Mouse (Mus musculus) olfactory bulb, adult 2 months (tissue): ENCODE results near the gene Mast4. TPM values are rescaled to one million over a fixed set of nuclear protein-coding genes. Genes with fewer than 3 reads are reported as not detected.

ENCODE experiments used
- H3K27ac ChIP-seq: fragments of 200-500 bp; 2 replicates; pipeline ENCODE4 v1.5.1; 2012; ENCODE audit warnings: low read depth, low read length; ENCODE audit not compliant: insufficient read depth
- H3K4me1 ChIP-seq: fragments of 200-500 bp; 2 replicates; pipeline ENCODE4 v1.6.1; 2012; ENCODE audit warnings: low read length; ENCODE audit not compliant: control insufficient read depth, insufficient read depth
- H3K4me3 ChIP-seq: fragments of 200-500 bp; 2 replicates; pipeline ENCODE4 v1.5.1; 2012; ENCODE audit warnings: mild to moderate bottlenecking, low read depth, low read length, moderate library complexity; ENCODE audit not compliant: insufficient read depth
- CTCF ChIP-seq: fragments of 200-500 bp; IDR thresholded peaks from 2 replicates; pipeline ENCODE4 v1.5.1; 2012; ENCODE audit warnings: low read depth, mild to moderate bottlenecking, low read length, moderate library complexity; ENCODE audit not compliant: insufficient read depth
- POLR2A ChIP-seq: fragments of 200-500 bp; IDR thresholded peaks from 2 replicates; pipeline ENCODE4 v1.6.1; 2012; ENCODE audit warnings: mild to moderate bottlenecking, low read depth, low read length, moderate library complexity; ENCODE audit not compliant: insufficient read depth
- WGBS: fragments of 180-500 bp; shearing (Covaris S2); methylation state at CpG from one replicate; pipeline ENCODE4 v1.1.7; 2018; 5-methylcytosine and 5-hydroxymethylcytosine counted together
- polyA plus RNA-seq: library from polyadenylated mRNA; stranded (reverse); fragments of >200 nt; gene quantifications from 2 replicates; pipeline ENCODE4 v1.2.4, GENCODE M21; 2012; ENCODE audit warnings: low replicate concordance; ENCODE audit not compliant: missing spikeins, insufficient read depth, insufficient read length

Gene Mast4
- polyA plus RNA-seq, 1 experiment = not detected

DNA sequence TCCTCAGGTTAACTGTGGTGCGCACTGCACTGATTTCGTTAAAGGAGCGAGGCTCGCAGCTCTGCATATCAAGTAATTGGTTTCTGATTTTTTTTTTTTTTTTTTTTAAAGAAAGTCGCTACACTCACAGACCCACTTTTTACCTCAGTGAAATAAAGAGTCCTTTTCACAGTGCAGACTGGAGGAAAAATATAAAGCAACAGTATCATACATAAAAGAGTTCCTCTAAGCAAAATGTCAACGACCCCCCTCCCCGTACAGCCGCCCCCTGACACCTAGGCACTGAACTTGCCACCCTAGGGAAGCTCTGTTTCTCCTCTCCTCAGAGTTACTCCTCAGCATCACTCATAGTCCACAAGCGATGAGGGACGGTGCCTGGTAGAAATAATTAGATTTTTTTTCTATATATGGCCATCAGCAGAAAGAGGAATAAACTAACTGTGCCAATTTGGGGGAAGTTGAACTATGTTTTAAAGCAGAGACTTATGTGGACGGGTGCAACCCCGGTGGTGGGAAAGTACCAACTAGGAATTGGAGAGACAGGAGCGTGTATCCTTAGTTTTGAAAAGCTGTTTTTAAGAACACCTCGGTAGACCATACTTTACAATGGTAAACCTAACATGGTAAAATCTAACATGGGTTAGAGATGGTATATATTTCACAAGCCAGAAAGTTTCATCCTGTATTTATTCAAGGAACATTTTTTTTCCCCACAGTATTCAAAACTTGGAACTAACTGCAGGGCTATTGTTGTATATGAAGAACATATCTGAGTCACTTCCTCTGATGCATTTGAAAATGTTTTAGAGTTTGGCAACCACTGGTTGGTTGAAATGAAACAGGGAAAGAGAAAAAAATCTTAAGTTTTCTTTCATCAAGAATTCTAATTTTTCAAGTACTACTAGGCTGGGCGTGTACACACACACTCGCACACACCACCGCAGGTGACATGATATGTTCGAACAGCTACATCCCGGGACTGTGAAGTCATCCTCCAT is 375.7 kb downstream of the Mast4 start:
- peaks cover 2% of the 10 kb centered on the region; the same call in 1 of the 2 replicates for H3K4me1 ChIP-seq
- H3K27ac ChIP-seq = peak overlapping the region; percentile 80; the same call in 1 of the 2 replicates
- TF ChIP-seq POLR2A = no peak
- TF ChIP-seq CTCF = no peak
- H3K4me3 ChIP-seq = peak overlapping the region; percentile 62
- WGBS = 51% methylated on average over 19 of the region's 19 CpGs

DNA sequence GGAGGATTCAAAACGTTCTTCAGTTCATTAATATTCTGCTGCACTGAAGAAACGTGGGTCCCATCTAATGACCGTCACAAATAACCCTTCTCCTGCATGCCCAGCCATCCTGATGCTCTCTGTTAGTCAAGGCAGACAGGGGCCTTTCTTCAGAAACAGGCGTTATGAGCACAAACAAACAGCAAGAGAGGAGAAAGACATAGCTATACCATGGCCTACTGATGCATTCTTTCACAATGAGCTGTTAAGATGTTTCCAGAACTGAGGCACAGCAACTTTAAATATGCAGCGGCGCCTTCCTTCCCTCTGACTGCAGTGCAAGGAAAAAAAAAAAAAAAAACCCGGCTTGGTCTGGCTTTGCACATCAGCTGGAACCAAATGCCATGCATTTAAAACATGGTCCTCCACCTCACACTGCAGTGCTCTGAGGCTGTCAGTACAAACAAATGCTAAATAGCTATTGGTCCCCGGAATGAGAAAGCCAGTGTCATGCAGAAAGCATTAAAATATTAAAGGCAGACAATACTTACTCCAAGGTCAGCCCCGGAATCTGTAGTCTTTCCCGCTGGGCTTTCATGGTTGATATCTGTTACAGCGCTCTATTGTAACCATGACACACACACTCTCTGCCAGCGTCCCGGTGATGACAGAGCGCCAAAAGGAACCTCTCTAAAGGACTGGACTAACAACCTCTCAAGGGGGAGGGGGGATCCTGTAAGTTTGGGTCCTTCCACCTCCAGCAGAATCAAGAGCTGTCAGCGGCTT is 376.6 kb downstream of the Mast4 start:
- peaks cover 2% of the 10 kb centered on the region; the same call in 1 of the 2 replicates for H3K4me1 ChIP-seq
- TF ChIP-seq CTCF = no peak
- TF ChIP-seq POLR2A = no peak
- 8% methylated on average over 15 of the region's 15 CpGs for WGBS
- peak overlapping the region; percentile 80; the same call in 1 of the 2 replicates for H3K27ac ChIP-seq
- peak overlapping the region; percentile 62 for H3K4me3 ChIP-seq

DNA sequence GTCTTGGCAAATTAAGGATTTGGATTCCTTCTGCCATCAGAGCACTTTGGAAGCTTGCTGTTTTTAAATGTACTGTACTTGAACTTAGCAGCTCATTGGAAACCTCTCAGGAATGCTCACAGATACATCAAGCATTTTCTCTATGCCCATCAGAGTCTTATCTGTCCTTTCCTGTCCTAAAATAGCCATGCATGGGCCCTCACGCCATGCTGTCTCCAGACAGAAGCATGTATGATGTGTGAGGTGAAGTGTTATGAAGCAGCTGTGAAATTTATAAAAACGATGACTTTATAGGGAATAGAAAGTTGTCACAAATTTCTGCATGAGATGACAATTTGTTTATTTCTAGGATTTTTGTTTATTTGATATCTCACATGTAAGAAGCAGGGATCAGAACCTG is 378.8 kb downstream of the Mast4 start:
- 90% methylated on average over 2 of the region's 2 CpGs for WGBS
- peaks cover 2% of the 10 kb centered on the region; the same call in 1 of the 2 replicates for H3K4me1 ChIP-seq
- H3K27ac ChIP-seq = no peak overlapping the region
- no peak overlapping the region for H3K4me3 ChIP-seq
- TF ChIP-seq CTCF = no peak
- no peak for TF ChIP-seq POLR2A

DNA sequence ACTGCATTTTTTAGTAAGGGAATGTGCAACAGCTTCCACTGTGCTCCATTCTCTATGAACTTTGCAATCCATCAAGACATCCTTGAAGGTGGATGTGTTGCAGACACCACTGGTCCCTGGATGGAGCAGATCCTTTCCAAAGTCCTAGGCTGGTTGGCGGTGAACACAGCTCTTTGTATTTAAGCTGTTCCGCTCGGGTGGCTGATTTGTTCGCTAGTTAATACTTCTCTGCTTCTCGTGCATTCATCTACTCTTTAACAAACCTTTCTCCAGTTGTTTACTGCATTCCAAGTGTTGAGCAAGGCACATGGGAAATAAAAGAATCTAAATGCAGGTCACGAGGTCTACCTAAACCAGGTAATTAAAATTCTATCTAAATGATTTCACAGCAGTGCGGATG is 384.5 kb downstream of the Mast4 start:
- 64% methylated on average over 7 of the region's 7 CpGs for WGBS
- Histone ChIP-seq H3K4me3 (no peak overlapping the region), H3K4me1 (peaks cover 6% of the 10 kb centered on the region), H3K27ac (no peak overlapping the region)
- TF ChIP-seq POLR2A = no peak
- TF ChIP-seq CTCF = no peak

DNA sequence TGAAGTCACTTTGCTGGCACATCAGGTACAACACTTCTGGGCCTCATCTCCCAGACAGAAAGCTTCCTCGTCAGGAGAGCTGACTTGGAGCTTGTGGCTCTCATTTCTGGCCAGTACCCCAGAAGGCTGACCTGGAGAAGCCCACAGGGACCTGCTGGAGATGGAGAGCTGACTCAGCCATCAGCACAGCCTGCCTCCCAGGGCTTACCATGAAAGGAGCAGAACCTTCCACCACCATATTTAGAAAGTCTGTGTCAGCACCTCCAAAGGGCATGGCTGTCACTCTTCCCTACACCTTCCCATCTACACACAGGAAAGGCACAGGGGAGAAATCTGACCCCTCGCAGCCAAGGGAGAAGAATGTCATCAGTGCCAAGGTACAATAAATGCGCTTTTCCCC is 385.3 kb downstream of the Mast4 start:
- Histone ChIP-seq H3K27ac (no peak overlapping the region), H3K4me3 (no peak overlapping the region), H3K4me1 (peaks cover 9% of the 10 kb centered on the region)
- TF ChIP-seq CTCF (no peak), POLR2A (no peak)
- 91% methylated on average over 3 of the region's 3 CpGs for WGBS

DNA sequence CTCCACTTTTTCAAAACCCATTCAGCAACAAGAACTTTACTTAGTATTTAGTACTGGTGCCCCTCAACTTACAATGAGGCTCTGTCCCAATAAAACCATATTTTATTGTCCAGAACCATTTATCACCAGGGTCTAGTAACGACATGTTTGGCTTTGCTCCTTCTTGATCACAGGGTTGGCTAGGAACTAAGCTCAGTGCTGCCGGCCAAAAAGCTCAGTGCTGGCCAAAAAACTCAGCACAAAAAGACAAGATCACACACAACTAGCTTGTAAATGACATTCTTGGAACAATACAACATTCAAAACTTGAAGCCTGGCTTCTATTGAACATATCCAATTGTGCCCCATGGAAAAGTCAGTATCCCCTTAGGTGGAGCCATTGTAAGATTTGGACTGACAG is 386.8 kb downstream of the Mast4 start:
- Histone ChIP-seq H3K4me1 (peaks cover 9% of the 10 kb centered on the region), H3K27ac (no peak overlapping the region; the same call in 1 of the 2 replicates), H3K4me3 (no peak overlapping the region)
- 61% methylated on average over 2 of the region's 2 CpGs for WGBS
- no peak for TF ChIP-seq CTCF
- TF ChIP-seq POLR2A = no peak

DNA sequence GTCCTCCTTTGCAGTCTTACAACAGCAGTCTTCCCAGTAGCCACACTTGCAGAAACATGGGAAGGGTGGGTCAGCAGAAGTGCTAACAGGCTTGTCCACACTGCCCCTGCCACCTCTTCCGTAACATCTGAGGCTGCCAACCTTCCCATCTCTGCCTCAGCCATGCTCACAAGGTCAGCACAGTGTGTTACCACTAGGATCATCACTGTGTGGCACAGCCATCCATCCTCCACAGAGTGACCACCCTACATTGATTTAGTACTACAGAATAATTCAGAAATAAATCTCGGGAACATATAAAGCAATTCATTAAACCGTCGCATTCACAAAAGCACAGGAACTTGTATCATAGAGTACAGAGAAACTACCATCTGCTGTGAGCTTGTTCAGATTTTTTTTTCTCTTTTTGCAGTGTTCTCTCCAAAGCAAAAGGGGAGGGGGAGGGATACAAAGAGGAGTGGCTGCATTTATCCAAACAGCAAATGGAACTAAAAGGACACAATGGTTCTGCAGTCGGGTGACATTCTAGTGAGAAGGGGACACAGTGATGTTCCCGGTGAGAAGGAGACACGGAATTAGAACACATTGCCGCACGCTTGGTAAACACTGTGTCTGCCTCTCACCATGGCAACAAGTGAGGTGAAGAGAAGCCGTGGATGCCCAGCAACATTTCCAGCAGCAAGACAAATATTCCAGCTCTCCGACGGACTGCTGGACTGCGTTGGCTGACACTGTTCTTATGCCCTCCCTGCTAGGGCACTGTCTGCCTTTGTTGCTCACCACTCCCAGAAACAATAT is 388.1 kb downstream of the Mast4 start:
- H3K27ac ChIP-seq = peak overlapping the region; percentile 46; the same call in 1 of the 2 replicates
- no peak overlapping the region for H3K4me3 ChIP-seq
- 22% methylated on average over 13 of the region's 13 CpGs for WGBS
- no peak for TF ChIP-seq POLR2A
- TF ChIP-seq CTCF = no peak
- H3K4me1 ChIP-seq = peaks cover 9% of the 10 kb centered on the region

DNA sequence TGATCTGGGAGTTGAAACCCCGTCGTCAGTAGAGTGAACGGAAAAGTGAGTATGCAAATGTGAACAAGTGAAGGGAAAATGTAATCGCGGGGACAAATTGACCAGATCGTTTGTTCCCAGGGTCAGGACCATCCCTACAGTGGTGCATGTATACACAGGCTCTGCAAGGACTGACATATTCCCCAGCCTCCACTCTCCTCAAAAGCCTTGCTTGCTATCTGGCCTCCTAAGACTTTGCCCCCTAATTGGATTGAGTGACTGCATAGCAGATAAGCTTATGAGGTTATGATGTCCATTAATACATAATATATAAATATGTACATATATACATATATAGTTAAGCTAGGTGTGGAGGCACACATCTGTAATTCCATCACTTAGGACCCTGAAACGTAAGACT is 388.8 kb downstream of the Mast4 start:
- WGBS = 92% methylated on average over 7 of the region's 7 CpGs
- Histone ChIP-seq H3K4me1 (peaks cover 9% of the 10 kb centered on the region), H3K27ac (no peak overlapping the region), H3K4me3 (no peak overlapping the region)
- TF ChIP-seq CTCF (no peak), POLR2A (no peak)

DNA sequence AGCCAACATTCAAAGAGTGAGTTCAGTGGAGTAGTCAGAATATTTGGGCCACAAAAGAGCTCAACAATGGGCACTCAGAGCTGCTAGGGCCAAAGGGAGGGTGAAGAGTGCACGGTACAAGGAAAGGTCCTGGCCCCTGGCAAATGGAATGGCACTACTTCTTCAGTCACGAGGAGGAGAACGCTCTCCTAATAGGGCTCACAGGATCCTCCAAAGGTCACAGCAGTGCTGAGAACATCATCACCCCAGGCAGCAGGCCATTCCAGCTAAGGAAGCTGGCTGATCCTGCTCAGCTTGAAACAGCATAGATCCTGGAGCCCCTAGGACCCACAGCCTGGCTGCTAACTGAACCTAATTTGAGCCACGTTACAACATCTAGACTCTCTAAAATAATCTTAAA is 389.8 kb downstream of the Mast4 start:
- no peak overlapping the region for H3K27ac ChIP-seq
- no peak for TF ChIP-seq POLR2A
- TF ChIP-seq CTCF = no peak
- WGBS = 80% methylated on average over 4 of the region's 4 CpGs
- peaks cover 9% of the 10 kb centered on the region for H3K4me1 ChIP-seq
- no peak overlapping the region for H3K4me3 ChIP-seq
